Mouse (Mus musculus): ENCODE results near the gene Ndufs1. TPM values are rescaled to one million over a fixed set of nuclear protein-coding genes. Genes with fewer than 3 reads are reported as not detected.
"Not testable (repeated sequence)": the region's sequence is repeated elsewhere in the genome, so short reads cannot be mapped to it uniquely, and the experiment has no call there.

Ndufs1 gene
- polyA plus RNA-seq, 2 experiments: 96.3 to 115 TPM

DNA sequence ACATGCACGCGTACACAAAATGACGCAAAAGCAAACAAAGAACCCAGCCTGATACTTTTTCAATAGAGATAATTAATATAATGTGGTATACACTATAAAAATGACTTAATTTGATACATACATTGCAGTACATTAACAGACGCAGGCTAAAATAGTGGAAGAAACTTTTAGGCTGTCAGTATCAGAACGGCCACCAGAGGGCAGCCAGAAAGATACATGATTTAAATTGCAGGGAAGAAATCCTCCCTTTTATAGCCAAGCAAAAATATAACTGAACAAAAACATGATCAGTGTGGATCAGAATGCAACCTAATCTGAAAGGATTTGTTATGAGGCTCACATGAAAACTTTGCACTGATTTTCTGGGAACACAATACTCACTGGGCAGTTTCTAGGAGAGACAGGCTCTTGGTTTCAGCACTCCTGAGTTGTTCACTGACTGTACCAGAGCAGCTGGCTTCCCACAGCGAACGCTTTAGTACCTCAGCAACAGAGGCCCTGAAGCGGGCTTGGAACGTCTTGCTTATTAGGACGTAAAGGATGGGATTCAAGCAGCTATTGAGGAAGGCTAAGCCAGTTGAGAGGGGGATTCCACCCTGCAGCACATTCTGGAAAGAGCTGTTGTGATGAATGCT lies 6.1 kb upstream of the Ndufs1 start:
- peak; percentile 26; the same call in 1 of the 2 replicates for ATAC-seq (ENCODE audit: low FRiP score, low read depth)
- Histone ChIP-seq H3K27ac (replicated peaks; ENCODE audit: low read depth, low read length) (no peak overlapping the region), H3K9ac (ENCODE audit: low read depth, low read length, severe bottlenecking) (no peak overlapping the region), H3K4me2 (replicated peaks; ENCODE audit: low read depth, low read length, severe bottlenecking) (no peak overlapping the region), H3K27me3 (ENCODE audit: control insufficient read depth, insufficient read depth, low read length) (no peaks in the 10 kb centered on the region), H3K9me3 (ENCODE audit: control insufficient read depth, low read length) (no peaks in the 10 kb centered on the region), H3K4me3 (replicated peaks; ENCODE audit: low read length) (no peak overlapping the region), H3K36me3 (ENCODE audit: control insufficient read depth, insufficient read depth, low read length) (peaks cover 28% of the 10 kb centered on the region), H3K4me1 (ENCODE audit: control insufficient read depth, insufficient read depth, low read length) (0 out of 2 replicates have a peak, but pooled peaks cover 4% of the 10 kb centered on the region)
- WGBS: 59% methylated on average over 10 of the region's 10 CpGs
- no peak for TF ChIP-seq POLR2A (IDR thresholded peaks at IDR 0.05; ENCODE audit: borderline replicate concordance, extremely low read depth, insufficient read depth, insufficient read length)
- peak; percentile 75 for DNase-seq (ENCODE audit: low spot score)

DNA sequence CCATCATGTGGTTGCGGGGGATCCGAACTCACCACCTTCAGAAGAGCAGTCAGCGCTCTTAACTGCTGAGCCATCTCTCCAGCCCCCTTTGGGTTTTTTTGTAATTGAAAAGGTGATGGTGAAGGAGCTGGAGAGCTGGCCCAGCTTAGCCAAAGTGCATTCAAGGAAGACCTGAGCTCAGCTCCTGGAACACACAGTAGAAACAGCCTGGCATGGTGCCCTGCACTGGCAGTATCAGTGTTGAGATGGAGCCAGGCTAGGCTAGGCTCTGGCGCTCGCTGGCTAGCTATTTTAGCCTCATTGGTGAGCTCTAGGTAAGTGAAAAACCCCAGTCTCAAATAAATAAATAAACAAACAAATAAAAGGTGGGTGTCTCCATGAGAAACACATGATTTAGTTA lies 5.6 kb upstream of the Ndufs1 start:
- H3K4me2 ChIP-seq (replicated peaks; ENCODE audit: low read depth, low read length, severe bottlenecking): no peak overlapping the region
- no peak for ATAC-seq (ENCODE audit: low FRiP score, low read depth)
- H3K9me3 ChIP-seq (ENCODE audit: control insufficient read depth, low read length): no peaks in the 10 kb centered on the region
- WGBS: 70% methylated on average over 3 of the region's 5 CpGs
- DNase-seq (ENCODE audit: low spot score): peak; percentile 15
- H3K9ac ChIP-seq (ENCODE audit: low read depth, low read length, severe bottlenecking): no peak overlapping the region
- 0 out of 2 replicates have a peak, but pooled peaks cover 7% of the 10 kb centered on the region for H3K4me1 ChIP-seq (ENCODE audit: control insufficient read depth, insufficient read depth, low read length)
- peaks cover 28% of the 10 kb centered on the region for H3K36me3 ChIP-seq (ENCODE audit: control insufficient read depth, insufficient read depth, low read length)
- TF ChIP-seq POLR2A (IDR thresholded peaks at IDR 0.05; ENCODE audit: borderline replicate concordance, extremely low read depth, insufficient read depth, insufficient read length): no peak
- H3K27me3 ChIP-seq (ENCODE audit: control insufficient read depth, insufficient read depth, low read length): no peaks in the 10 kb centered on the region
- H3K27ac ChIP-seq (replicated peaks; ENCODE audit: low read depth, low read length): no peak overlapping the region
- H3K4me3 ChIP-seq (replicated peaks; ENCODE audit: low read length): no peak overlapping the region

DNA sequence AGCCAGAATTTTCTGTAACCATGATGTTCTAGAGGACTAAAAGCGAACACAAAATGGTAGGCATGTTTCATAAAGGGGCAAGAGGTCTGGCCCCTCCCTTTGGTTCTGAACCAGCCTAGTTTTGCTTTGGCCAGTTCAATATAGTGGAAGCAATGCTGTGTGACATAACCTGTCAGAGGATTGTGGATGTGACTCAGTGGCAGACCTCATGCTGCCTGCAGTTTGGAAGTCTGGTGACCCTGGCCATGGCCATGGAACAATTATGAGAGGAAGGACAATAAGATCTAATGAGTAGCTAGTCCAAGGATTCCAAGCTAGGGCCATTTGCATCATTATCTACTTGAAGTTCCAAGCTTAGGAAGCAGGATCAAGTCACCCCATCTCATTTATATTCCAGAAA lies 4.8 kb upstream of the Ndufs1 start:
- H3K4me2 ChIP-seq (replicated peaks; ENCODE audit: low read depth, low read length, severe bottlenecking): no peak overlapping the region
- DNase-seq (ENCODE audit: low spot score) (no peak), ATAC-seq (ENCODE audit: low FRiP score, low read depth) (no peak)
- H3K36me3 ChIP-seq (ENCODE audit: control insufficient read depth, insufficient read depth, low read length): peaks cover 28% of the 10 kb centered on the region
- TF ChIP-seq POLR2A (IDR thresholded peaks at IDR 0.05; ENCODE audit: borderline replicate concordance, extremely low read depth, insufficient read depth, insufficient read length): no peak
- no peak overlapping the region for H3K27ac ChIP-seq (replicated peaks; ENCODE audit: low read depth, low read length)
- 97% methylated on average over 1 of the region's 1 CpGs for WGBS
- no peaks in the 10 kb centered on the region for H3K27me3 ChIP-seq (ENCODE audit: control insufficient read depth, insufficient read depth, low read length)
- H3K4me3 ChIP-seq (replicated peaks; ENCODE audit: low read length): no peak overlapping the region
- H3K9me3 ChIP-seq (ENCODE audit: control insufficient read depth, low read length): no peaks in the 10 kb centered on the region
- H3K9ac ChIP-seq (ENCODE audit: low read depth, low read length, severe bottlenecking): no peak overlapping the region
- 0 out of 2 replicates have a peak, but pooled peaks cover 7% of the 10 kb centered on the region for H3K4me1 ChIP-seq (ENCODE audit: control insufficient read depth, insufficient read depth, low read length)

DNA sequence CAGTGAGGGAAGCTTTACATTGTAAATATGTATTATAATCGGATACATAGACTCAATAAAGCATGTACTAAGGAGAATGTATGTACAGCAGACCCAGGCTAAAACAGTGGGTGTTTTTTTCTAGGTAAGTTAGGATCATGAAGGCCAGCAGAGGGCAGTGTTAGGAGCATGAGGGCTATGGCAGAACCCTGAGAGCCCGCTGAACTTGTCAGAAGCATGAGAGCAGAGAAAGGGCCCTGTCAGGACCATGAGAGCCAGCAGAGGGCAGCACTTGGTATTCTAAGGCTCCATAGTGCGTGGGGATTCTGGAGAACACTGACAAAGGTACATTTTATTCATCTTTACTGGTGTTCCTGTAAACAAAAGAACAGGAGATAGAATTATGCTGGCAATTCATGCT lies 4.4 kb upstream of the Ndufs1 start:
- Histone ChIP-seq H3K4me3 (replicated peaks; ENCODE audit: low read length) (no peak overlapping the region), H3K36me3 (ENCODE audit: control insufficient read depth, insufficient read depth, low read length) (peaks cover 28% of the 10 kb centered on the region), H3K27me3 (ENCODE audit: control insufficient read depth, insufficient read depth, low read length) (no peaks in the 10 kb centered on the region), H3K4me1 (ENCODE audit: control insufficient read depth, insufficient read depth, low read length) (0 out of 2 replicates have a peak, but pooled peaks cover 7% of the 10 kb centered on the region), H3K4me2 (replicated peaks; ENCODE audit: low read depth, low read length, severe bottlenecking) (no peak overlapping the region), H3K9ac (ENCODE audit: low read depth, low read length, severe bottlenecking) (no peak overlapping the region), H3K27ac (replicated peaks; ENCODE audit: low read depth, low read length) (no peak overlapping the region), H3K9me3 (ENCODE audit: control insufficient read depth, low read length) (no peaks in the 10 kb centered on the region)
- DNase-seq (ENCODE audit: low spot score): peak; percentile 99
- WGBS: 5% methylated on average over 3 of the region's 3 CpGs
- TF ChIP-seq POLR2A (IDR thresholded peaks at IDR 0.05; ENCODE audit: borderline replicate concordance, extremely low read depth, insufficient read depth, insufficient read length): 0 out of 2 replicates have a peak, but pooled peaks have one; percentile 14
- peak; percentile 62 for ATAC-seq (ENCODE audit: low FRiP score, low read depth)

DNA sequence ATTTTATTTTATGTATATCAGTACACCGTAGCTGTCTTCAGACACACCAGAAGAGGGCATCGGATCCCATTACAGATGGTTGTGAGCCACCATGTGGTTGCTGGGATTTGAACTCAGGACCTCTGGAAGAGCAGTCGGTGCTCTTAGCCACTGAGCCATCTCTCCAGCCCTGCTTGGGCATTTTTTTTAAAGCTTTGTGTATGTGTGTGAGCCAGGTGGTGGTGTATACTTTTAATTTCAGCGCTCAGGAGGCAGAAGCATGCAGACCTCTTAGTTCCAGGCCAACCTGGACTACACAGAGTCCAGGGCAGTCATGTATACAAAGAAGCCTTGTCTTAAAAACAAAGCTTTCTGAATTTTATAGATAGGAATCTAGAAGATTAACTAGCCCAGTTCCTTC lies 3.9 kb upstream of the Ndufs1 start:
- H3K36me3 ChIP-seq (ENCODE audit: control insufficient read depth, insufficient read depth, low read length): peaks cover 28% of the 10 kb centered on the region
- not testable (repeated sequence) for H3K27ac ChIP-seq (replicated peaks; ENCODE audit: low read depth, low read length); ATAC-seq (ENCODE audit: low FRiP score, low read depth); DNase-seq (ENCODE audit: low spot score); H3K9ac ChIP-seq (ENCODE audit: low read depth, low read length, severe bottlenecking); H3K9me3 ChIP-seq (ENCODE audit: control insufficient read depth, low read length); H3K4me2 ChIP-seq (replicated peaks; ENCODE audit: low read depth, low read length, severe bottlenecking); H3K27me3 ChIP-seq (ENCODE audit: control insufficient read depth, insufficient read depth, low read length); H3K4me1 ChIP-seq (ENCODE audit: control insufficient read depth, insufficient read depth, low read length); H3K4me3 ChIP-seq (replicated peaks; ENCODE audit: low read length)
- WGBS: 70% methylated on average over 4 of the region's 4 CpGs

Data from limb, embryonic 14.5 days (tissue).